Mouse (Mus musculus) gastrocnemius, postnatal 25 days (tissue): ENCODE data around the gene Acap3. TPM values are rescaled to one million over a fixed set of nuclear protein-coding genes. Genes with fewer than 3 reads are reported as not detected.

Experiments
- DNase-seq: peaks from one replicate; pipeline ENCODE4 v3.0.0; 2022
- microRNA-seq, 2 experiments: library from miRNA; unstranded; fragments of <30 nt; microRNA quantifications; one replicate each; pipeline ENCODE4 v1.2.0; 2021; ENCODE audit warnings: borderline replicate concordance in 2 of 2
- total RNA-seq, 2 experiments: library from RNA; stranded (reverse); gene quantifications; 1 replicate in 1 of 2; 2 replicates in 1 of 2; pipeline ENCODE4 v1.2.3; 2021

The Acap3 gene
- total RNA-seq, 2 experiments from 2014 or later, result 7.2 to 10.4 TPM

GRCm38 (mm10) chr4:155943049-155943452, 51.4 kb downstream of the Acap3 start:
- peak; percentile 84 for DNase-seq

GRCm38 (mm10) chr4:155943534-155944249, 52.1 kb downstream of the Acap3 start, which contains the start of gene Ube2j2:
Ube2j2 (plus strand) TSS chr4:155943831.
- peak; percentile 97 for DNase-seq

- no peak for DNase-seq
Measured at GRCm38 (mm10) chr4:155944271-155944670, 52.6 kb downstream of the Acap3 start.

- no peak for DNase-seq
Measured at GRCm38 (mm10) chr4:155947094-155947493, 55.5 kb downstream of the Acap3 start.

- no peak for DNase-seq
Measured at GRCm38 (mm10) chr4:155955491-155955890, 63.9 kb downstream of the Acap3 start.

Small RNA genes lying within 50 kb of the gene (microRNA-seq; reads per million reads assigned to microRNA genes)
- 0 reads per million in 2 experiments for gene Gm22991

Other genes starting within 250 kb of the Acap3 start
- not detected for gene Gm10563, start 246.4 kb upstream of the Acap3 start, total RNA-seq
- 1 to 10 TPM; 3.0 to 5.0 TPM for gene Mmp23, start 238.4 kb upstream of the Acap3 start, total RNA-seq
- 10 to 100 TPM; 14.4 to 14.5 TPM for gene Mib2, start 222.6 kb upstream of the Acap3 start, total RNA-seq
- gene Fndc10, start 197.5 kb upstream of the Acap3 start, total RNA-seq, result 1 to 10 TPM; 1.5 to 1.7 TPM
- 10 to 100 TPM; 32.4 to 36.3 TPM for gene Ssu72, start 187.0 kb upstream of the Acap3 start, total RNA-seq
- gene Tmem240, start 157.0 kb upstream of the Acap3 start, total RNA-seq, result under 1 TPM; 0.26 to 0.27 TPM
- 10 to 100 TPM; 26.3 to 31.4 TPM for gene Atad3a, start 130.7 kb upstream of the Acap3 start, total RNA-seq
- 1 to 10 TPM; 5.0 to 5.4 TPM for gene Vwa1, start 117.1 kb upstream of the Acap3 start, total RNA-seq
- gene Tmem88b, start 105.9 kb upstream of the Acap3 start, total RNA-seq, result under 1 TPM; 0.88 to 0.92 TPM
- gene Ankrd65, start 101.4 kb upstream of the Acap3 start, total RNA-seq, result not detected
- gene Mrpl20, start 88.9 kb upstream of the Acap3 start, total RNA-seq, result 10 to 100 TPM; 45.1 to 47.7 TPM
- 10 to 100 TPM; 20.4 to 26.6 TPM for gene Ccnl2, start 79.3 kb upstream of the Acap3 start, total RNA-seq
- 10 to 100 TPM; 68.4 to 70.9 TPM for gene Aurkaip1, start 60.5 kb upstream of the Acap3 start, total RNA-seq
- 10 to 100 TPM; 37.5 to 37.6 TPM for gene Mxra8, start 52.1 kb upstream of the Acap3 start, total RNA-seq
- 100 to 1,000 TPM in 1 of 2 experiments, 10 to 100 TPM in 1; 100.0 to 103 TPM for gene Dvl1, start 44.4 kb upstream of the Acap3 start, total RNA-seq
- under 1 TPM in 1 of 2 experiments, not detected in 1; 0.11 TPM for gene Tas1r3, start 28.5 kb upstream of the Acap3 start, total RNA-seq
- gene Cptp, start 22.4 kb upstream of the Acap3 start, total RNA-seq, result 10 to 100 TPM; 15.6 to 16.6 TPM
- 10 to 100 TPM; 14.1 to 17.9 TPM for gene Ints11, start 22.3 kb upstream of the Acap3 start, total RNA-seq
- gene Pusl1, start within 50 bp of the Acap3 start, total RNA-seq, result 10 to 100 TPM; 10.2 to 11.2 TPM
- 10 to 100 TPM; 50.2 to 50.8 TPM for gene Ube2j2, start 52.0 kb downstream of the Acap3 start, total RNA-seq
- gene C1qtnf12, start 70.5 kb downstream of the Acap3 start, total RNA-seq, result 10 to 100 TPM; 14.7 to 16.1 TPM
- 1 to 10 TPM; 1.2 to 1.6 TPM for gene B3galt6, start 100.8 kb downstream of the Acap3 start, total RNA-seq
- gene Sdf4, start 101.0 kb downstream of the Acap3 start, total RNA-seq, result 10 to 100 TPM; 67.0 to 79.3 TPM
- gene Tnfrsf4, start 122.0 kb downstream of the Acap3 start, total RNA-seq, result under 1 TPM; 0.51 to 0.80 TPM
- gene Tnfrsf18, start 134.3 kb downstream of the Acap3 start, total RNA-seq, result not detected
- not detected for gene Ttll10, start 167.6 kb downstream of the Acap3 start, total RNA-seq
- gene 9430015G10Rik, start 218.2 kb downstream of the Acap3 start, total RNA-seq, result 1 to 10 TPM; 2.2 to 4.3 TPM
- gene Rnf223, start 238.7 kb downstream of the Acap3 start, total RNA-seq, result not detected